Mouse (Mus musculus): Measurements from ENCODE around the gene Gimap3. TPM values are rescaled to one million over a fixed set of nuclear protein-coding genes. Genes with fewer than 3 reads are reported as not detected.

Gene Gimap3
- polyA plus RNA-seq, 1 experiment from 2014 or later: not detected

DNA sequence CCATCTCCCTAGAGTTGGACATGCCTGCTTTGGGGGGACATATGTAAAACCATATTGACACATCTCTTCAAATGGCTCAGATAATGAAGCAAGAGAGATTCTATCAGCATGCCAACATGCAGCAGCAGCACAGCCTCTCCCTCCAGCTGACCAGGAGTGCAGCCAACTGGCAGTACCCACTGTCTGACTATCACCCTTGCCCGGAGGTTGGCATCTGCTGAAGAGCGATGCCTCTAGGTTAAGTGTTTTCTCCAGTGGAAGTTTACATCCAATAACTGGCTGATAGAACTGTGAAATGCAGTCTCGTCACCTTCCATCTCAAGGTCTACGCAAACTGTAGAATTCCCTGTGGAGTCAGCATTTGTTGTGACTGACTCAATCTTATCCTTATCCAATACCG is 33.0 kb downstream of the Gimap3 start:
- ATAC-seq (ENCODE audit: low FRiP score) (no peak), DNase-seq (ENCODE audit: low spot score) (no peak)
- no peaks in the 10 kb centered on the region for H3K9me3 ChIP-seq (ENCODE audit: control insufficient read depth, low read length)
- 94% methylated on average over 5 of the region's 5 CpGs for WGBS
- H3K36me3 ChIP-seq (replicated peaks; ENCODE audit: control insufficient read depth, insufficient read depth): no peaks in the 10 kb centered on the region
- H3K4me2 ChIP-seq (replicated peaks): no peak overlapping the region
- H3K27me3 ChIP-seq (ENCODE audit: control insufficient read depth, insufficient read depth, low read length): peaks cover 4% of the 10 kb centered on the region; the same call in 1 of the 2 replicates
- no peak overlapping the region for H3K9ac ChIP-seq
- H3K4me3 ChIP-seq (replicated peaks; ENCODE audit: low read length): no peak overlapping the region
- peaks cover 3% of the 10 kb centered on the region; the same call in 1 of the 2 replicates for H3K4me1 ChIP-seq (replicated peaks; ENCODE audit: control insufficient read depth, insufficient read depth, low read length)
- H3K27ac ChIP-seq: no peak overlapping the region

DNA sequence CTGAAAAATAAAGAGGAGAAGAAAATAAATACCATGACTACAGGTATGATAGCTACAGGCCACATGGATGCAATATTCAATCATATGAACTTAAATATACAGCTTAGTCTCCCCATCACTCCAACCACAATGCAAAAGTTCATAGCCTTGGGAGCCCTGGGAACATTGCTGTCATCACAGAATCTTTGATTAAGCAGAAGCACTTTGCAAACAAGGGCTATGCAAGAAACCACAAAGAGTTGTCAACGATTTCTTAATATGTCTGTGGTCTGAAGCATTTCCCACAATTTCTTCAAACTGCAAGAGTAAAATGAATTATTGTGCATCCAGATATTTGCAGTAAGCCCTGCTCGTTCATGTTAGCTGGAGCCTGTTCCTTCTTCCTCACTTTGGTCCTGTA is 33.6 kb downstream of the Gimap3 start:
- H3K4me2 ChIP-seq (replicated peaks): no peak overlapping the region
- WGBS: 81% methylated on average over 2 of the region's 2 CpGs
- H3K36me3 ChIP-seq (replicated peaks; ENCODE audit: control insufficient read depth, insufficient read depth): no peaks in the 10 kb centered on the region
- H3K27me3 ChIP-seq (ENCODE audit: control insufficient read depth, insufficient read depth, low read length): no peaks in the 10 kb centered on the region
- no peak overlapping the region for H3K4me3 ChIP-seq (replicated peaks; ENCODE audit: low read length)
- H3K9me3 ChIP-seq (ENCODE audit: control insufficient read depth, low read length): no peaks in the 10 kb centered on the region
- ATAC-seq (ENCODE audit: low FRiP score): no peak
- no peak for DNase-seq (ENCODE audit: low spot score)
- no peaks in the 10 kb centered on the region; the same call in 1 of the 2 replicates for H3K4me1 ChIP-seq (replicated peaks; ENCODE audit: control insufficient read depth, insufficient read depth, low read length)
- H3K9ac ChIP-seq: no peak overlapping the region
- H3K27ac ChIP-seq: no peak overlapping the region

DNA sequence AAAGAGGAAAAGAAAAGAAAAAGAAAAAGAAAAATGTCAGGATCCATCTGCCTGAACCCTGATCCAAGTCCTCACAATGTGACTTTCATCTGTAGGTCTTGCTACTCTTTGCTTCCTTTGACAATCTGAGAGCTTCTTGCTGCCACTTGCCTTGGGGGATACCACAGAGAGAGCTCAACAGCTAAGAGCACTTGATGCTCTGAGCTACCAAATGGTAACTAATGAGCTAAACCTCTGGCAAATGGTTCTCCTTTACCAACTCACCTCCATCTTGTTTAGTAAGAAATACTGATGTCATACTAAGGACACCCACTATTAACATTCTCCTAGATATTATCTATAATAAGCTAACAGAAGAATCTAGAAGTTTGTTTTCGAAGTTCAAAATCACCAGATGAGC is 37.0 kb downstream of the Gimap3 start:
- H3K9ac ChIP-seq: no peak overlapping the region
- ATAC-seq (ENCODE audit: low FRiP score) (no peak), DNase-seq (ENCODE audit: low spot score) (no peak)
- no peaks in the 10 kb centered on the region for H3K36me3 ChIP-seq (replicated peaks; ENCODE audit: control insufficient read depth, insufficient read depth)
- WGBS: 88% methylated on average over 1 of the region's 1 CpGs
- no peaks in the 10 kb centered on the region for H3K27me3 ChIP-seq (ENCODE audit: control insufficient read depth, insufficient read depth, low read length)
- H3K4me3 ChIP-seq (replicated peaks; ENCODE audit: low read length): no peak overlapping the region
- H3K9me3 ChIP-seq (ENCODE audit: control insufficient read depth, low read length): no peaks in the 10 kb centered on the region
- H3K4me2 ChIP-seq (replicated peaks): no peak overlapping the region
- H3K4me1 ChIP-seq (replicated peaks; ENCODE audit: control insufficient read depth, insufficient read depth, low read length): no peaks in the 10 kb centered on the region
- H3K27ac ChIP-seq: no peak overlapping the region

DNA sequence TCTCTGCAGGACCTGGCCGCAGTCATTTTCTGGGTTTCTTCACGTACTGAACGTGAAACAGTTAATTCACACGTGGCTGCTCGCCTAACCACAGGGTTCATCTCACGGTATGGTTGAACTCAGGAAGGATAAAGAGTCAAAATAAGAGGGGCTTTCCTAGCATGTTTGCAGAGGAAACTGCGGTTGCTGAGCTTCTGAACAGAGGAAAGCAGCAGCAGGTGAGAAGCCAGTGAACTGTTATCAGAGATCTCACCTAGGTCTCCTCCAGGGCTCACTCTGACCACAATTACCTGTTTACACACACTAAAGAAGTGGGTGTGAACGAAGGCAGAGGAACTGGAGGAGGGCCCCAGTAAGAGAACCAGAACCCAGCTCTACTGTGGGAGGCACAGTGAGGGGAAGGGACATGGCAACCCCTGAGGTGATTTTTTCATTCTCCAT is 37.8 kb downstream of the Gimap3 start:
- no peaks in the 10 kb centered on the region for H3K36me3 ChIP-seq (replicated peaks; ENCODE audit: control insufficient read depth, insufficient read depth)
- no peaks in the 10 kb centered on the region for H3K27me3 ChIP-seq (ENCODE audit: control insufficient read depth, insufficient read depth, low read length)
- ATAC-seq (ENCODE audit: low FRiP score): no peak
- H3K9me3 ChIP-seq (ENCODE audit: control insufficient read depth, low read length): no peaks in the 10 kb centered on the region
- no peak overlapping the region for H3K4me3 ChIP-seq (replicated peaks; ENCODE audit: low read length)
- no peak for DNase-seq (ENCODE audit: low spot score)
- H3K4me1 ChIP-seq (replicated peaks; ENCODE audit: control insufficient read depth, insufficient read depth, low read length): no peaks in the 10 kb centered on the region
- WGBS: 55% methylated on average over 8 of the region's 8 CpGs
- H3K27ac ChIP-seq: no peak overlapping the region
- no peak overlapping the region for H3K4me2 ChIP-seq (replicated peaks)
- no peak overlapping the region for H3K9ac ChIP-seq

DNA sequence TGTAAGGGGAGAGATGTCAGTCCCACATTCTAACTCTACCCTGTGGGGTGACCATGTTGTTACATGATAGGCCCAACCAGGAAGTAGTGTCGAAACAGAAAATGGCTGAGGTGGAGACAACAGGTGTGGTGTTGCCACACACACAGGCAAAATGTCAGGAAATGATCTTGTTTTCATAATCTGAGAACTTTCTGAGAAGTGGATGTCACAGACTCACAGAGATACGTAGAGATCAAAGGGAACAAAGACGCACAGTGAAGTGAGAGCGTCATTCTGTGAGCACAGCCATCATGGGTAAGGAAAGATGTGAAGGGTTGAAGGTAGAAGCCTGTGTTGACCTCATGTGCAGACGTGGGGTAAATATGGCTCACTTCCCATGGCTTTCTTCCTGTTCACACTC is 42.9 kb downstream of the Gimap3 start:
- Histone ChIP-seq H3K27me3 (ENCODE audit: control insufficient read depth, insufficient read depth, low read length) (no peaks in the 10 kb centered on the region), H3K4me2 (replicated peaks) (no peak overlapping the region), H3K36me3 (replicated peaks; ENCODE audit: control insufficient read depth, insufficient read depth) (no peaks in the 10 kb centered on the region), H3K9ac (no peak overlapping the region), H3K9me3 (ENCODE audit: control insufficient read depth, low read length) (no peaks in the 10 kb centered on the region), H3K4me1 (replicated peaks; ENCODE audit: control insufficient read depth, insufficient read depth, low read length) (no peaks in the 10 kb centered on the region), H3K27ac (no peak overlapping the region), H3K4me3 (replicated peaks; ENCODE audit: low read length) (no peak overlapping the region)
- WGBS: 90% methylated on average over 5 of the region's 5 CpGs
- DNase-seq (ENCODE audit: low spot score) (no peak), ATAC-seq (ENCODE audit: low FRiP score) (no peak)

DNA sequence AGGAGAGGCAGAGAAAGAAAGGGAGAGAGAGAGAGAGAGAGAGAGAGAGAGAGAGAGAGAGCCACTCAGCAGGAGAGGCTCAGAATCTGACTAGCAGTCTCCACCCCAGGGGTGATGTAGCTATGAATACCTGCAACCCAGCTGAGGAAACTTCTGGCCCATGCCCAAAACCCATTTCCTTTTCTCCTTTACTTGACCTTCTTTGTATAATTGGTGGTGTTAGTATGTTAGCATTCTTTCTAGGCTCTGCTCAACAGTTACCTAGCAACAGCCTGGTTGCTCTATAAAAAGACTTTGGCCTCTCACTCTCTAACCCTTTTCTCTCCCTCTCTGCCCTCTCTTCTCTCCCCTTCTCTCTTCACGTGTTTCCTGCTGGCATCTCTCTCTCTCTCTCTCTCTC is 45.2 kb downstream of the Gimap3 start:
- Histone ChIP-seq H3K9me3 (ENCODE audit: control insufficient read depth, low read length) (no peaks in the 10 kb centered on the region), H3K27ac (no peak overlapping the region), H3K4me1 (replicated peaks; ENCODE audit: control insufficient read depth, insufficient read depth, low read length) (no peaks in the 10 kb centered on the region), H3K9ac (no peak overlapping the region), H3K36me3 (replicated peaks; ENCODE audit: control insufficient read depth, insufficient read depth) (no peaks in the 10 kb centered on the region), H3K4me3 (replicated peaks; ENCODE audit: low read length) (no peak overlapping the region), H3K4me2 (replicated peaks) (no peak overlapping the region), H3K27me3 (ENCODE audit: control insufficient read depth, insufficient read depth, low read length) (no peaks in the 10 kb centered on the region)
- ATAC-seq (ENCODE audit: low FRiP score) (no peak), DNase-seq (ENCODE audit: low spot score) (no peak)
- 6% methylated on average over 1 of the region's 1 CpGs for WGBS

DNA sequence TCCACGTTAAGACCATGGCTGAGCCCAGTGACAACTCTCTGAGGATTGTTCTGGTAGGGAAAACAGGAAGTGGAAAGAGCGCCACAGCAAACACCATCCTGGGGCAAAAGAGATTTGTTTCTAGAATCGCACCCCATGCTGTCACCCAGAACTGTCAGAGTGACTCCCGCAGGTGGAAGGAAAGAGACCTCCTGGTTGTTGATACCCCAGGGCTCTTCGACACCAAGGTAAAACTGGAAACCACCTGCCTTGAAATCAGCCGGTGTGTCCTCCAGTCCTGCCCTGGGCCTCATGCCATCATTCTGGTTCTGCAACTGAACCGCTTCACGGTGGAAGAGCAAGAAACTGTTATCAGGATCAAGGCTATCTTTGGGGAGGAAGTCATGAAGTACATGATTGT is 47.2 kb downstream of the Gimap3 start:
- DNase-seq (ENCODE audit: low spot score) (no peak), ATAC-seq (ENCODE audit: low FRiP score) (no peak)
- H3K4me3 ChIP-seq (replicated peaks; ENCODE audit: low read length): no peak overlapping the region
- H3K9me3 ChIP-seq (ENCODE audit: control insufficient read depth, low read length): no peaks in the 10 kb centered on the region
- 86% methylated on average over 8 of the region's 8 CpGs for WGBS
- no peaks in the 10 kb centered on the region for H3K4me1 ChIP-seq (replicated peaks; ENCODE audit: control insufficient read depth, insufficient read depth, low read length)
- no peak overlapping the region for H3K4me2 ChIP-seq (replicated peaks)
- no peak overlapping the region for H3K9ac ChIP-seq
- H3K27me3 ChIP-seq (ENCODE audit: control insufficient read depth, insufficient read depth, low read length): no peaks in the 10 kb centered on the region
- no peak overlapping the region for H3K27ac ChIP-seq
- H3K36me3 ChIP-seq (replicated peaks; ENCODE audit: control insufficient read depth, insufficient read depth): no peaks in the 10 kb centered on the region

DNA sequence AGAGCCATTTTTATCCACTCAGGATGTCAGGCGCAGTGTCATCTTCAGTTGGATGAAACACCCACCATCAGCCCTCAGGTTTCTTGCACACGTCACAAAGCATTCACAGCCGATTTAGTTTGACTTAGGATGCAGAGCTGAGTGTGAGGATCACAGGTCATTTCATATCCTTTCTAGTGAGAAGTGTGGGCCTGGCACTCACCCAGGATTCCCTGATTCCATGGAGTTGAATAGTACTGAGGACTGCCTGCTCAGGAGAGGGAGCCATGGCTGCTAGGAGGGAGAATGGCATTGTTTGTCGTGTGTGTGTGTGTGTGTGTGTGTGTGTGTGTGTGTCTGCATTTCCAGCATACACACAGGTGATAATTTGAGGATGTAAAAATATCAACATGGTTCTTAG is 50.3 kb downstream of the Gimap3 start:
- DNase-seq (ENCODE audit: low spot score) (no peak), ATAC-seq (ENCODE audit: low FRiP score) (no peak)
- Histone ChIP-seq H3K4me1 (replicated peaks; ENCODE audit: control insufficient read depth, insufficient read depth, low read length) (no peaks in the 10 kb centered on the region), H3K4me2 (replicated peaks) (no peak overlapping the region), H3K27ac (no peak overlapping the region), H3K36me3 (replicated peaks; ENCODE audit: control insufficient read depth, insufficient read depth) (no peaks in the 10 kb centered on the region), H3K27me3 (ENCODE audit: control insufficient read depth, insufficient read depth, low read length) (no peaks in the 10 kb centered on the region), H3K9ac (no peak overlapping the region), H3K9me3 (ENCODE audit: control insufficient read depth, low read length) (no peaks in the 10 kb centered on the region), H3K4me3 (replicated peaks; ENCODE audit: low read length) (no peak overlapping the region)
- 85% methylated on average over 4 of the region's 4 CpGs for whole genome bisulfite sequencing

DNA sequence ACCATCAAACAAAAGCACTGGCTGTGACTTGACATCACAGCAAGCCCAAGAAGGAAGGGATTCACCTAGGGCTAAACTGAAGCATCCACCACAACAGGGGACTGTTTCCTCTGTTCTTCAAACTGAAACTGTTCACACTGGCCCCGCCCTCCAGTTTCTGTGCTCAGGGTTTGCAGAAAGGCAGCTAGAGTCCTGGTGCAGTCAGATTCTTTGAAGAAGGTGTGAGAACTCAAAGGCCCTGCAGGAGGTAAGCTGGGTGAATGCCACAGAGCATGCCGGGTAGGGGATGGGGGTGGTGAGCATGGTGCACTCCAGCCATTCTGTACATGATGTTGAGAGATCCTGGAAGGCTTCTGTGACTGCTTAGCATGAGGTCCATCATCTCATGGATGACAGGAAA is 52.2 kb downstream of the Gimap3 start, which contains the start of the genes Gm28053 and Gimap7:
TSS of gene Gm28053 (plus strand) at position 153 of the 400 bp plus-strand sequence.
TSS of gene Gimap7 (plus strand) at position 167 of the 400 bp plus-strand sequence.
- no peak within 1 kb of the TSS for H3K4me3 ChIP-seq (replicated peaks; ENCODE audit: low read length)
- DNase-seq (ENCODE audit: low spot score): no peak
- no peaks in the 10 kb centered on the region for H3K4me1 ChIP-seq (replicated peaks; ENCODE audit: control insufficient read depth, insufficient read depth, low read length)
- ATAC-seq (ENCODE audit: low FRiP score): no peak
- no peak within 1 kb of the TSS for H3K4me2 ChIP-seq (replicated peaks)
- no peak within 1 kb of the TSS for H3K9ac ChIP-seq
- H3K36me3 ChIP-seq (replicated peaks; ENCODE audit: control insufficient read depth, insufficient read depth): no peaks in the 10 kb centered on the region
- no peaks in the 10 kb centered on the region for H3K27me3 ChIP-seq (ENCODE audit: control insufficient read depth, insufficient read depth, low read length)
- 62% methylated on average over 2 of the region's 2 CpGs for WGBS
- H3K9me3 ChIP-seq (ENCODE audit: control insufficient read depth, low read length): no peaks in the 10 kb centered on the region
- no peak within 1 kb of the TSS for H3K27ac ChIP-seq
